Mouse (Mus musculus): ENCODE measurements at regions not wholly inside any gene's neighbourhood (a gene's known extent, or its start where the extent isn't known, plus 50 kb on each side); places are given as distances from the start of the nearest gene placed in this dataset.

GRCm38 (mm10) chr13:41541139-41541538, 54.0 kb upstream of the Nedd9 start:
- in situ Hi-C loops (cut with MboI; ENCODE audit: low sequenced_read_pairs): no loop called here

- in situ Hi-C loops (cut with MboI; ENCODE audit: low sequenced_read_pairs): no loop called here
These were observed 58.9 kb upstream of the Nedd9 start for GRCm38 (mm10) chr13:41546063-41546462.

- in situ Hi-C loops (cut with MboI; ENCODE audit: low sequenced_read_pairs): no loop called here
These were observed 59.2 kb upstream of the Tmem170b start for GRCm38 (mm10) chr13:41546531-41546930.

GRCm38 (mm10) chr13:41549283-41549682, 56.4 kb upstream of the Tmem170b start:
- in situ Hi-C loops (cut with MboI; ENCODE audit: low sequenced_read_pairs): no loop called here

- in situ Hi-C loops (cut with MboI; ENCODE audit: low sequenced_read_pairs): loop anchor here (25.0 kb wide), 1 partner anchor 413 kb away; no protein-coding TSS in a partner anchor
These were observed 55.3 kb upstream of the Tmem170b start for GRCm38 (mm10) chr13:41550246-41550900.

GRCm38 (mm10) chr13:41551711-41552349, 53.9 kb upstream of the Tmem170b start:
- in situ Hi-C loops (cut with MboI; ENCODE audit: low sequenced_read_pairs): loop anchor here (25.0 kb wide), 1 partner anchor 415 kb away; no protein-coding TSS in a partner anchor

GRCm38 (mm10) chr13:41554401-41554800, 51.3 kb upstream of the Tmem170b start:
- in situ Hi-C loops (cut with MboI; ENCODE audit: low sequenced_read_pairs): loop anchor here (25.0 kb wide), 1 partner anchor 417 kb away; no protein-coding TSS in a partner anchor
